Comparison of ENCODE assay signal across 18 mouse cellular contexts in genomic region chr4:100154560-100155130, GRCm38 (mm10). TPM values are rescaled to one million over a fixed set of nuclear protein-coding genes. Genes with fewer than 3 reads are reported as not detected.
DNase-seq lines count a peak whose midpoint lies in the region; ATAC-seq lines count a peak whose summit lies in the region.
"Had no signal": no experiment of that assay in that cellular context is flagged by ENCODE, and none has a peak within 500 bp of the region (broad histone marks: within the 10 kb centered on the region; RNA-seq: fewer than 3 reads in every experiment).

No protein-coding gene starts in this region.

- no peak overlapping the region for H3K9ac ChIP-seq in hindbrain, embryonic 13.5 days
- H3K9ac ChIP-seq in hindbrain, embryonic 14.5 days, result no peak overlapping the region
- no peak overlapping the region for H3K9ac ChIP-seq in kidney, embryonic 16.5 days (replicated peaks; ENCODE audit: low read length)
- H3K9ac ChIP-seq: embryonic facial prominence, embryonic 15.5 days; heart, embryonic 13.5 days; liver, embryonic 12.5 days; lung, embryonic 14.5 days had no signal

- no peak overlapping the region for H3K4me3 ChIP-seq in hindbrain, embryonic 13.5 days
- no peak overlapping the region for H3K4me3 ChIP-seq in hindbrain, embryonic 14.5 days (replicated peaks; ENCODE audit: low read length)
- no peak overlapping the region for H3K4me3 ChIP-seq in kidney, embryonic 16.5 days (ENCODE audit: low read length)
- H3K4me3 ChIP-seq: embryonic facial prominence, embryonic 15.5 days; forebrain, embryonic 10.5 days; heart, embryonic 13.5 days; liver, embryonic 12.5 days had no signal

- H3K4me1 ChIP-seq in hindbrain, embryonic 13.5 days (replicated peaks), result peaks cover 9% of the 10 kb centered on the region; the same call in 1 of the 2 replicates
- no peaks in the 10 kb centered on the region for H3K4me1 ChIP-seq in hindbrain, embryonic 14.5 days (replicated peaks; ENCODE audit: control insufficient read depth, insufficient read depth, low read length)
- peaks cover 13% of the 10 kb centered on the region; the same call in 1 of the 2 replicates for H3K4me1 ChIP-seq in kidney, embryonic 16.5 days (ENCODE audit: insufficient read depth, low read length)
- H3K4me1 ChIP-seq: liver, embryonic 12.5 days had no signal

- DNase-seq in hindbrain, embryonic 14.5 days (ENCODE audit: low spot score), result no peak
- DNase-seq in kidney, adult 9 months, result peak; percentile 44
- peak; percentile 64 for DNase-seq in retina, postnatal 1 day
- DNase-seq in retina, embryonic 14.5 days (ENCODE audit: low spot score), result no peak
- DNase-seq: adrenal gland, postnatal 36 days; cerebellum, adult 8-10 months; gastrocnemius, postnatal 25 days; layer of hippocampus, postnatal 36 days; lung, embryonic 14.5 days; thymus, postnatal 14 days had no signal

- no peaks in the 10 kb centered on the region for H3K27me3 ChIP-seq in hindbrain, embryonic 13.5 days
- no peaks in the 10 kb centered on the region for H3K27me3 ChIP-seq in hindbrain, embryonic 14.5 days (ENCODE audit: control insufficient read depth, insufficient read depth, low read length)
- H3K27me3 ChIP-seq in kidney, embryonic 16.5 days (ENCODE audit: insufficient read depth, low read length), result no peaks in the 10 kb centered on the region
- H3K27me3 ChIP-seq: embryonic facial prominence, embryonic 15.5 days; heart, embryonic 13.5 days; liver, embryonic 12.5 days had no signal

- no peaks in the 10 kb centered on the region for H3K36me3 ChIP-seq in hindbrain, embryonic 13.5 days
- H3K36me3 ChIP-seq in hindbrain, embryonic 14.5 days (replicated peaks; ENCODE audit: control insufficient read depth, insufficient read depth), result no peaks in the 10 kb centered on the region
- no peaks in the 10 kb centered on the region for H3K36me3 ChIP-seq in kidney, embryonic 16.5 days (ENCODE audit: insufficient read depth, low read length)
- H3K36me3 ChIP-seq: embryonic facial prominence, embryonic 15.5 days; forebrain, embryonic 10.5 days; heart, embryonic 13.5 days; liver, embryonic 12.5 days had no signal

- WGBS in hindbrain, embryonic 13.5 days, result 45% methylated on average over 7 of the region's 7 CpGs
- 37% methylated on average over 7 of the region's 7 CpGs for WGBS in hindbrain, embryonic 14.5 days
- WGBS in kidney, embryonic 16.5 days, result 54% methylated on average over 7 of the region's 7 CpGs

- H3K9me3 ChIP-seq in hindbrain, embryonic 13.5 days, result no peaks in the 10 kb centered on the region
- no peaks in the 10 kb centered on the region for H3K9me3 ChIP-seq in hindbrain, embryonic 14.5 days (ENCODE audit: control insufficient read depth, low read length)
- no peaks in the 10 kb centered on the region for H3K9me3 ChIP-seq in kidney, embryonic 16.5 days (ENCODE audit: low read length)
- H3K9me3 ChIP-seq: embryonic facial prominence, embryonic 15.5 days; forebrain, embryonic 10.5 days; heart, embryonic 13.5 days; liver, embryonic 12.5 days had no signal

- H3K4me2 ChIP-seq in hindbrain, embryonic 13.5 days, result no peak overlapping the region
- H3K4me2 ChIP-seq in hindbrain, embryonic 14.5 days (replicated peaks), result no peak overlapping the region
- H3K4me2 ChIP-seq in kidney, embryonic 16.5 days (replicated peaks; ENCODE audit: low read depth, low read length), result no peak overlapping the region
- H3K4me2 ChIP-seq: embryonic facial prominence, embryonic 15.5 days; heart, embryonic 13.5 days; liver, embryonic 12.5 days; lung, embryonic 14.5 days had no signal

- 0 out of 2 replicates have a peak, but pooled peaks have one; percentile 43 for ATAC-seq in hindbrain, embryonic 13.5 days (ENCODE audit: low FRiP score)
- no peak for ATAC-seq in hindbrain, embryonic 14.5 days (ENCODE audit: low FRiP score)
- no peak for ATAC-seq in kidney, embryonic 16.5 days (ENCODE audit: low FRiP score, low TSS enrichment)
- no peak for ATAC-seq in granulocyte monocyte progenitor cell, adult 5-6 weeks (replicated peaks; ENCODE audit: poor library complexity, severe bottlenecking)
- ATAC-seq: liver, embryonic 12.5 days had no signal

- H3K27ac ChIP-seq in hindbrain, embryonic 13.5 days, result no peak overlapping the region
- H3K27ac ChIP-seq in hindbrain, embryonic 14.5 days, result no peak overlapping the region
- H3K27ac ChIP-seq in kidney, embryonic 16.5 days (ENCODE audit: low read length), result no peak overlapping the region
- H3K27ac ChIP-seq: embryonic facial prominence, embryonic 15.5 days; forebrain, embryonic 10.5 days; heart, embryonic 13.5 days; liver, embryonic 12.5 days; macrophage had no signal

RNA-seq across cellular contexts. Expression of gene Ror1, which starts 59.1 kb away (rescaled TPM):
- 1.9 and 2.0 TPM in 2 replicates for polyA plus RNA-seq in hindbrain, embryonic 13.5 days (2015; fragmentation: Nextera tagmentation; extraction: Ambion mirVana)
- polyA plus RNA-seq in hindbrain, embryonic 14.5 days (2014; fragmentation: Nextera tagmentation; extraction: Ambion mirVana), result 1.5 and 1.8 TPM in 2 replicates
- 9.2 and 9.3 TPM in 2 replicates for polyA plus RNA-seq in kidney, embryonic 16.5 days (2015; fragmentation: Nextera tagmentation; extraction: Ambion mirVana)
- total RNA-seq in granulocyte monocyte progenitor cell, adult 5-6 weeks (2014; fragmentation: Nextera tagmentation), result not detected in 2 replicates
- total RNA-seq in granulocyte monocyte progenitor cell, adult 5-6 weeks (2017), result not detected in 2 replicates
- polyA plus RNA-seq: macrophage had no signal

Comparison
In these comparisons a context has a peak if more than half of its experiments do, and no peak if none do; other contexts are left out.
1. DNase-seq: peak in kidney, adult 9 months (single experiment) and retina, postnatal 1 day (single experiment); none in hindbrain, embryonic 14.5 days (single experiment) and retina, embryonic 14.5 days (single experiment).